Mouse (Mus musculus) intestine, embryonic 16.5 days (tissue): Measurements from ENCODE around the gene Copz2. TPM values are rescaled to one million over a fixed set of nuclear protein-coding genes. Genes with fewer than 3 reads are reported as not detected.
"Not testable (repeated sequence)": the region's sequence is repeated elsewhere in the genome, so short reads cannot be mapped to it uniquely, and the experiment has no call there.

Experiments
- ATAC-seq: fragments of 200-750 bp; cut with Nextera tagmentation; 2 replicates; pipeline ENCODE4 v1.8.0; 2017; ENCODE audit warnings: moderate TSS enrichment, moderate library complexity
- H3K27ac ChIP-seq: fragments of 300-500 bp; sonication (generic); 2 replicates; pipeline ENCODE4 v1.5.1; 2014; ENCODE audit warnings: mild to moderate bottlenecking, low read length
- H3K27me3 ChIP-seq: fragments of 300-500 bp; sonication (generic); replicated peaks from 2 replicates; pipeline ENCODE4 v1.6.1; 2014; ENCODE audit warnings: low read length, control low read depth, mixed read lengths; ENCODE audit not compliant: control insufficient read depth, insufficient read depth
- H3K36me3 ChIP-seq: fragments of 300-500 bp; sonication (generic); 2 replicates; pipeline ENCODE4 v1.6.1; 2014; ENCODE audit warnings: low read length, control low read depth; ENCODE audit not compliant: control insufficient read depth, insufficient read depth
- H3K4me1 ChIP-seq: fragments of 300-500 bp; sonication (generic); 2 replicates; pipeline ENCODE4 v1.6.1; 2014; ENCODE audit warnings: low read length, control low read depth, mixed read lengths; ENCODE audit not compliant: control insufficient read depth, insufficient read depth
- H3K4me2 ChIP-seq: fragments of 300-500 bp; sonication (generic); 2 replicates; pipeline ENCODE4 v1.6.1; 2014; ENCODE audit warnings: low read depth, low read length, control low read depth
- H3K4me3 ChIP-seq: fragments of 300-500 bp; sonication (generic); 2 replicates; pipeline ENCODE4 v1.5.1; 2014; ENCODE audit warnings: mild to moderate bottlenecking, low read length
- H3K9ac ChIP-seq: fragments of 300-500 bp; sonication (generic); 2 replicates; pipeline ENCODE4 v1.6.1; 2014; ENCODE audit warnings: low read depth, low read length
- H3K9me3 ChIP-seq: fragments of 300-500 bp; sonication (generic); 2 replicates; pipeline ENCODE4 v1.6.1; 2016; ENCODE audit warnings: low read length, control low read depth; ENCODE audit not compliant: control insufficient read depth
- WGBS: fragments of 180-500 bp; shearing (Covaris S2); extraction: QIAGEN DNeasy Blood & Tissue Kit; methylation state at CpG from one replicate; pipeline ENCODE4 v1.1.7; 2014; 5-methylcytosine and 5-hydroxymethylcytosine counted together
- polyA plus RNA-seq: library from polyadenylated mRNA; unstranded; fragments of >200 nt; fragmentation: Nextera tagmentation; extraction: Ambion mirVana; gene quantifications from 2 replicates; pipeline ENCODE4 v1.2.1, GENCODE M21; 2015

The Copz2 gene
- 76.6 and 81.4 TPM in 2 replicates for polyA plus RNA-seq

GRCm38 (mm10) chr11:96849681-96850467 lies at the start of gene Copz2:
Copz2 (plus strand) TSS chr11:96849870.
- WGBS, result 2% methylated on average over 60 of the region's 60 CpGs
- H3K36me3 ChIP-seq, result no peaks in the 10 kb centered on the region
- peaks cover 6% of the 10 kb centered on the region for H3K4me1 ChIP-seq
- ATAC-seq, result peak; percentile 91
- peak within 1 kb of the TSS; percentile 63 for H3K27ac ChIP-seq
- H3K4me3 ChIP-seq, result peak within 1 kb of the TSS; percentile 71
- H3K9me3 ChIP-seq, result 0 out of 2 replicates have a peak, but pooled peaks cover 4% of the 10 kb centered on the region
- H3K4me2 ChIP-seq, result peak within 1 kb of the TSS; percentile 90
- no peaks in the 10 kb centered on the region for H3K27me3 ChIP-seq
- H3K9ac ChIP-seq, result peak within 1 kb of the TSS; percentile 79

- H3K4me2 ChIP-seq, result no peak overlapping the region
- WGBS, result 88% methylated on average over 5 of the region's 5 CpGs
Observed at GRCm38 (mm10) chr11:96805606-96806005, 44.1 kb upstream of the Copz2 start.

GRCm38 (mm10) chr11:96808066-96808465 lies 41.6 kb upstream of the Copz2 start:
- no peak overlapping the region for H3K4me2 ChIP-seq
- no peaks in the 10 kb centered on the region for H3K4me1 ChIP-seq
- no peak overlapping the region for H3K4me3 ChIP-seq
- WGBS, result 51% methylated on average over 1 of the region's 1 CpGs
- H3K9ac ChIP-seq, result no peak overlapping the region
- H3K36me3 ChIP-seq, result peaks cover 26% of the 10 kb centered on the region
- no peaks in the 10 kb centered on the region for H3K27me3 ChIP-seq
- H3K9me3 ChIP-seq, result no peaks in the 10 kb centered on the region
- H3K27ac ChIP-seq, result no peak overlapping the region
- ATAC-seq, result no peak

More at GRCm38 (mm10) chr11:96805606-96806005, 44.1 kb upstream of the Copz2 start:
- no peaks in the 10 kb centered on the region for H3K9me3 ChIP-seq
- no peak overlapping the region for H3K9ac ChIP-seq
- no peaks in the 10 kb centered on the region for H3K4me1 ChIP-seq
- ATAC-seq, result no peak
- no peak overlapping the region for H3K27ac ChIP-seq
- no peaks in the 10 kb centered on the region for H3K27me3 ChIP-seq
- H3K4me3 ChIP-seq, result no peak overlapping the region
- peaks cover 28% of the 10 kb centered on the region for H3K36me3 ChIP-seq

DNA sequence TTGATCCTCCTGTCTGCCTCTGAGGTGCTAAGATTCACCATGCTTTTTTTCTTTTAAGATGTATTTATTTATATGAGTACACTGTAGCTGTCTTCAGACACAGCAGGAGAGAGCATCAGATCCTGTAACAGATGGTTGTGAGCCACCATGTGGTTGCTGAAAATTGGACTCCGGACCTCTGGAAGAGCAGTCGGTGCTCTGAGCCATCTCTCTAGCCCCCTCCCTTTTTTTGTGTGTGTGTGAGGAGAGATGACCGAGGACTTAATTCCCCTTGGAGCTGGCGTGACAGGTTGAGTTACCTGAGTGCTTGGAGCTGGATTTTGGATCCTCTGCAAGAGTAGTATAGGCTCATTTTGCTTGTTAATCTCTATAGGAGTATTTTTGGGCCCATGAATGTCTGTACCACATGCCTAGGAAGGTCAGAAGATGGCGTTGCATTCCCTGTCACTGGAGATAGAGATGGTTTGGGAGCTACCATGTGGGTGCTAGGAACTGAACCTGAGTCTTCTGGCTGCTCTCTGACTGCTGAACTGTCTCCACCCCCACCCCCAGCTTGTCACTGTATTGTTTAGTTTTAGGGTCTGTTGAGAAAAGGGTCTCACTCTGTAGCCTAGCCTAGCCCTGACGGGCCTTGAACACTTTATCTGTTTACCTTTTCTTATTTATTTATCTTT lies 40.0 kb upstream of the Copz2 start:
- peaks cover 19% of the 10 kb centered on the region for H3K36me3 ChIP-seq
- H3K27me3 ChIP-seq, result no peaks in the 10 kb centered on the region
- ATAC-seq, result no peak
- no peak overlapping the region for H3K4me2 ChIP-seq
- no peak overlapping the region for H3K27ac ChIP-seq
- H3K9me3 ChIP-seq, result no peaks in the 10 kb centered on the region
- H3K4me1 ChIP-seq, result no peaks in the 10 kb centered on the region
- no peak overlapping the region for H3K9ac ChIP-seq
- no peak overlapping the region for H3K4me3 ChIP-seq
- WGBS, result 85% methylated on average over 6 of the region's 6 CpGs

DNA sequence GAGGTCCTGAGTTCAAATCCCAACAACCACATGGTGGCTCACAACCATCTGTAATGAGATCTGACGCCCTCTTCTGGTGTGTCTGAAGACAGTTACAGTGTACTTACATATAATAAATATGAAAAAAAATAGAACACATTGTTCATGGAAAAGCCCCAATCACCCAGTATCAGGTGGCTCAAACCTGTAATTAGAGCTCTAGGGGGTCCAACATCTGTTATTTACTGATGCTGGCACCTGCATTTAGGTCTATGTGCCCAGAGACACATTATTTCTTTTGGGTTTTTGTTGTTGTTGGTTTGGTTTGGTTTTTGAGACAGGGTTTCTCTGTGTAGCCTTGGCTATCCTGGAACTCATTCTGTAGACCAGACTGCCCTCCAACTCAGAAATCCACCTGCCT lies 38.5 kb upstream of the Copz2 start:
- not testable (repeated sequence) for H3K4me3 ChIP-seq, H3K27me3 ChIP-seq, H3K27ac ChIP-seq, H3K9ac ChIP-seq, H3K4me2 ChIP-seq, H3K4me1 ChIP-seq, H3K9me3 ChIP-seq, ATAC-seq
- 87% methylated on average over 1 of the region's 1 CpGs for WGBS
- H3K36me3 ChIP-seq, result peaks cover 25% of the 10 kb centered on the region

GRCm38 (mm10) chr11:96813455-96813854 lies 36.2 kb upstream of the Copz2 start:
- H3K9me3 ChIP-seq, result no peaks in the 10 kb centered on the region
- H3K27me3 ChIP-seq, result no peaks in the 10 kb centered on the region
- H3K9ac ChIP-seq, result no peak overlapping the region
- H3K4me1 ChIP-seq, result no peaks in the 10 kb centered on the region
- H3K4me2 ChIP-seq, result no peak overlapping the region
- H3K27ac ChIP-seq, result no peak overlapping the region
- no peak overlapping the region for H3K4me3 ChIP-seq
- H3K36me3 ChIP-seq, result peaks cover 22% of the 10 kb centered on the region
- no peak for ATAC-seq
- 86% methylated on average over 4 of the region's 4 CpGs for WGBS

DNA sequence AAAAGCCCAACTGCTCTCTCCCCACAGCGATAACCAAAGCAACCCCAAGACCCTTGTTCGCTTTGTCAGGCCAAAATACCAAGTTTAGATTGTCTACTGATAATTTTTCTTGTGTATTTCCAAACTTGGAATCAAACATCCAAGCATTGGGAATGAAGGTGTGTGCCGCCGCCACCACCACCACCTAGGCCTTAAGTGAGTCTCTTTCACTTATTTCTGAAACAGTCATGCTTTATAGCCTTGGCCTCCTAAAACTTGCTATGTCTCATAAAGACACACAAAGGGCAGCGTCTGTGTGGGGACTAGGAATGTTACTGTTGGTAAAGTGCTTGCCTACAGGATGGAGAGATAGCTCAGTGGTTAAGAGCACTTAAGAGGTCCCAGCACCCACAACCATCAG lies 35.8 kb upstream of the Copz2 start:
- H3K27ac ChIP-seq, result no peak overlapping the region
- H3K27me3 ChIP-seq, result no peaks in the 10 kb centered on the region
- no peaks in the 10 kb centered on the region for H3K9me3 ChIP-seq
- no peak overlapping the region for H3K9ac ChIP-seq
- no peak overlapping the region for H3K4me3 ChIP-seq
- peaks cover 19% of the 10 kb centered on the region for H3K36me3 ChIP-seq
- 90% methylated on average over 5 of the region's 5 CpGs for WGBS
- H3K4me2 ChIP-seq, result no peak overlapping the region
- ATAC-seq, result no peak
- no peaks in the 10 kb centered on the region for H3K4me1 ChIP-seq

- Histone ChIP-seq H3K4me3 (no peak overlapping the region), H3K36me3 (peaks cover 20% of the 10 kb centered on the region), H3K27ac (no peak overlapping the region), H3K27me3 (no peaks in the 10 kb centered on the region), H3K9me3 (no peaks in the 10 kb centered on the region), H3K9ac (no peak overlapping the region), H3K4me1 (no peaks in the 10 kb centered on the region), H3K4me2 (no peak overlapping the region)
- ATAC-seq, result no peak
- whole genome bisulfite sequencing, result 75% methylated on average over 2 of the region's 2 CpGs
Observed at GRCm38 (mm10) chr11:96814443-96814842, 35.2 kb upstream of the Copz2 start.

DNA sequence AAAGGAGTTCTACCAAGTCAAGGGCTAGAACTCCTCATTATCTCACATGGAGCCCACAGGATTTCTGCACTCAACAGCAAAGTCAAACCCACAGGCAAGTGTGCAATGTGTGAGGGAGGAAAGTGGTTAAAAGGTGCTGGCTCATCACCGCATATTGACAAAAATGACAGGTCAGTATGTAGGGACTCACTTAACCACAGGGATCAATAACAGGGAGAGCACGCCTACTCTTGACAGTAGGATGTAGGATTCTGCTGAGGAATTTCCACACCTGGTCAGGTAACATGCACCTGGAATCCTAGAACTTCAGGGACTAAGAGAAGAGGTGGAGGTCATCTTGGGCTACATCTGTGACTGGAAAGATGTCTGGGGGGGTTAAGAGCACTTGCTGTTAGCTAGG lies 33.8 kb upstream of the Copz2 start:
- no peaks in the 10 kb centered on the region for H3K9me3 ChIP-seq
- H3K4me2 ChIP-seq, result no peak overlapping the region
- no peaks in the 10 kb centered on the region for H3K4me1 ChIP-seq
- no peak overlapping the region for H3K27ac ChIP-seq
- H3K36me3 ChIP-seq, result peaks cover 23% of the 10 kb centered on the region
- H3K9ac ChIP-seq, result no peak overlapping the region
- no peak for ATAC-seq
- WGBS, result 99% methylated on average over 2 of the region's 2 CpGs
- H3K27me3 ChIP-seq, result no peaks in the 10 kb centered on the region
- H3K4me3 ChIP-seq, result no peak overlapping the region
